Mouse (Mus musculus): ENCODE results near the gene Esr1. TPM values are rescaled to one million over a fixed set of nuclear protein-coding genes. Genes with fewer than 3 reads are reported as not detected.
"Not testable (repeated sequence)": the region's sequence is repeated elsewhere in the genome, so short reads cannot be mapped to it uniquely, and the experiment has no call there.

Esr1 gene
- polyA plus RNA-seq, 1 experiment from 2014 or later: not detected

- Histone ChIP-seq H3K9me3 (replicated peaks) (no peaks in the 10 kb centered on the region), H3K27me3 (ENCODE audit: low read depth, poor library complexity, severe bottlenecking) (no peaks in the 10 kb centered on the region), H3K4me3 (no peak overlapping the region), H3K27ac (replicated peaks) (no peak overlapping the region), H3K4me1 (peaks cover 4% of the 10 kb centered on the region; the same call in 1 of the 2 replicates), H3K36me3 (no peaks in the 10 kb centered on the region)
- WGBS: 70% methylated on average over 6 of the region's 6 CpGs
- DNase-seq (ENCODE audit: low spot score): no peak
Measured at GRCm38 (mm10) chr10:4726141-4726540, 114.7 kb downstream of the Esr1 start.

GRCm38 (mm10) chr10:4732328-4732727 lies 120.9 kb downstream of the Esr1 start:
- DNase-seq (ENCODE audit: low spot score): no peak
- H3K27me3 ChIP-seq (ENCODE audit: low read depth, poor library complexity, severe bottlenecking): no peaks in the 10 kb centered on the region
- H3K4me1 ChIP-seq: no peaks in the 10 kb centered on the region
- no peak overlapping the region for H3K27ac ChIP-seq (replicated peaks)
- 72% methylated on average over 2 of the region's 2 CpGs for WGBS
- no peaks in the 10 kb centered on the region for H3K9me3 ChIP-seq (replicated peaks)
- no peaks in the 10 kb centered on the region for H3K36me3 ChIP-seq
- H3K4me3 ChIP-seq: no peak overlapping the region

- 78% methylated on average over 6 of the region's 6 CpGs for WGBS
- Histone ChIP-seq H3K9me3 (replicated peaks) (no peaks in the 10 kb centered on the region), H3K4me3 (no peak overlapping the region), H3K27ac (replicated peaks) (no peak overlapping the region), H3K27me3 (ENCODE audit: low read depth, poor library complexity, severe bottlenecking) (no peaks in the 10 kb centered on the region), H3K4me1 (no peaks in the 10 kb centered on the region), H3K36me3 (no peaks in the 10 kb centered on the region)
- no peak for DNase-seq (ENCODE audit: low spot score)
Measured at GRCm38 (mm10) chr10:4733987-4734386, 122.6 kb downstream of the Esr1 start.

GRCm38 (mm10) chr10:4734942-4735341 lies 123.5 kb downstream of the Esr1 start:
- Histone ChIP-seq H3K4me1 (no peaks in the 10 kb centered on the region), H3K27me3 (ENCODE audit: low read depth, poor library complexity, severe bottlenecking) (no peaks in the 10 kb centered on the region), H3K4me3 (no peak overlapping the region), H3K9me3 (replicated peaks) (no peaks in the 10 kb centered on the region), H3K27ac (replicated peaks) (no peak overlapping the region), H3K36me3 (no peaks in the 10 kb centered on the region)
- DNase-seq (ENCODE audit: low spot score): no peak
- WGBS: 89% methylated on average over 2 of the region's 2 CpGs

- DNase-seq (ENCODE audit: low spot score): no peak
- H3K4me1 ChIP-seq: no peaks in the 10 kb centered on the region
- H3K9me3 ChIP-seq (replicated peaks): no peaks in the 10 kb centered on the region
- H3K36me3 ChIP-seq: no peaks in the 10 kb centered on the region
- H3K4me3 ChIP-seq: no peak overlapping the region
- no peak overlapping the region for H3K27ac ChIP-seq (replicated peaks)
- no peaks in the 10 kb centered on the region for H3K27me3 ChIP-seq (ENCODE audit: low read depth, poor library complexity, severe bottlenecking)
- 90% methylated on average over 2 of the region's 2 CpGs for WGBS
Measured at GRCm38 (mm10) chr10:4738311-4738710, 126.9 kb downstream of the Esr1 start.

GRCm38 (mm10) chr10:4751091-4751490 lies 139.7 kb downstream of the Esr1 start:
- not testable (repeated sequence) for H3K27ac ChIP-seq (replicated peaks); H3K36me3 ChIP-seq; H3K4me3 ChIP-seq; H3K4me1 ChIP-seq; H3K27me3 ChIP-seq (ENCODE audit: low read depth, poor library complexity, severe bottlenecking); DNase-seq (ENCODE audit: low spot score); H3K9me3 ChIP-seq (replicated peaks)
- WGBS: 58% methylated on average over 1 of the region's 1 CpGs

- no peak for DNase-seq (ENCODE audit: low spot score)
- 83% methylated on average over 4 of the region's 4 CpGs for WGBS
Measured at GRCm38 (mm10) chr10:4752977-4753376, 141.6 kb downstream of the Esr1 start.

GRCm38 (mm10) chr10:4775541-4775940 lies 164.1 kb downstream of the Esr1 start:
- no peaks in the 10 kb centered on the region for H3K4me1 ChIP-seq
- no peak overlapping the region for H3K27ac ChIP-seq (replicated peaks)
- 89% methylated on average over 3 of the region's 3 CpGs for WGBS
- H3K4me3 ChIP-seq: no peak overlapping the region
- DNase-seq (ENCODE audit: low spot score): no peak
- H3K27me3 ChIP-seq (ENCODE audit: low read depth, poor library complexity, severe bottlenecking): no peaks in the 10 kb centered on the region
- no peaks in the 10 kb centered on the region for H3K9me3 ChIP-seq (replicated peaks)
- no peaks in the 10 kb centered on the region for H3K36me3 ChIP-seq

More at GRCm38 (mm10) chr10:4752977-4753376, 141.6 kb downstream of the Esr1 start:
- no peak overlapping the region for H3K27ac ChIP-seq (replicated peaks)
- H3K27me3 ChIP-seq (ENCODE audit: low read depth, poor library complexity, severe bottlenecking): no peaks in the 10 kb centered on the region
- no peaks in the 10 kb centered on the region for H3K4me1 ChIP-seq
- H3K36me3 ChIP-seq: no peaks in the 10 kb centered on the region
- H3K4me3 ChIP-seq: no peak overlapping the region
- H3K9me3 ChIP-seq (replicated peaks): no peaks in the 10 kb centered on the region

GRCm38 (mm10) chr10:4776007-4776713 lies 164.8 kb downstream of the Esr1 start:
- DNase-seq (ENCODE audit: low spot score): no peak
- H3K27ac ChIP-seq (replicated peaks): no peak overlapping the region
- H3K4me1 ChIP-seq: no peaks in the 10 kb centered on the region
- H3K9me3 ChIP-seq (replicated peaks): no peaks in the 10 kb centered on the region
- H3K27me3 ChIP-seq (ENCODE audit: low read depth, poor library complexity, severe bottlenecking): no peaks in the 10 kb centered on the region
- H3K36me3 ChIP-seq: no peaks in the 10 kb centered on the region
- no peak overlapping the region for H3K4me3 ChIP-seq
- 83% methylated on average over 6 of the region's 6 CpGs for WGBS

GRCm38 (mm10) chr10:4776714-4777090 lies 165.3 kb downstream of the Esr1 start:
- Histone ChIP-seq H3K4me3 (no peak overlapping the region), H3K36me3 (no peaks in the 10 kb centered on the region), H3K27ac (replicated peaks) (no peak overlapping the region), H3K9me3 (replicated peaks) (no peaks in the 10 kb centered on the region), H3K27me3 (ENCODE audit: low read depth, poor library complexity, severe bottlenecking) (no peaks in the 10 kb centered on the region), H3K4me1 (no peaks in the 10 kb centered on the region)
- 85% methylated on average over 4 of the region's 4 CpGs for WGBS
- no peak for DNase-seq (ENCODE audit: low spot score)

GRCm38 (mm10) chr10:4777996-4778395 lies 166.6 kb downstream of the Esr1 start:
- 76% methylated on average over 3 of the region's 3 CpGs for WGBS
- H3K27me3 ChIP-seq (ENCODE audit: low read depth, poor library complexity, severe bottlenecking): no peaks in the 10 kb centered on the region
- no peak for DNase-seq (ENCODE audit: low spot score)
- H3K36me3 ChIP-seq: no peaks in the 10 kb centered on the region
- H3K4me3 ChIP-seq: no peak overlapping the region
- no peaks in the 10 kb centered on the region for H3K4me1 ChIP-seq
- H3K9me3 ChIP-seq (replicated peaks): no peaks in the 10 kb centered on the region
- H3K27ac ChIP-seq (replicated peaks): no peak overlapping the region

GRCm38 (mm10) chr10:4780926-4781325 lies 169.5 kb downstream of the Esr1 start:
- Histone ChIP-seq H3K4me3 (no peak overlapping the region), H3K36me3 (no peaks in the 10 kb centered on the region), H3K27ac (replicated peaks) (no peak overlapping the region), H3K27me3 (ENCODE audit: low read depth, poor library complexity, severe bottlenecking) (no peaks in the 10 kb centered on the region), H3K9me3 (replicated peaks) (no peaks in the 10 kb centered on the region), H3K4me1 (no peaks in the 10 kb centered on the region)
- DNase-seq (ENCODE audit: low spot score): no peak
- 75% methylated on average over 6 of the region's 6 CpGs for WGBS

- Histone ChIP-seq H3K9me3 (replicated peaks) (no peaks in the 10 kb centered on the region), H3K4me1 (no peaks in the 10 kb centered on the region)
- DNase-seq (ENCODE audit: low spot score): no peak
Measured at GRCm38 (mm10) chr10:4787003-4787628, 175.7 kb downstream of the Esr1 start.

More at GRCm38 (mm10) chr10:4787003-4787628, 175.7 kb downstream of the Esr1 start:
- WGBS: 91% methylated on average over 5 of the region's 5 CpGs
- Histone ChIP-seq H3K4me3 (no peak overlapping the region), H3K27ac (replicated peaks) (no peak overlapping the region), H3K27me3 (ENCODE audit: low read depth, poor library complexity, severe bottlenecking) (no peaks in the 10 kb centered on the region), H3K36me3 (no peaks in the 10 kb centered on the region)

All from midbrain, embryonic 10.5 days (tissue).